Mouse (Mus musculus) spleen, postnatal 4 days (tissue): ENCODE measurements around the gene Kif26b.

Source experiments
- DNase-seq, 2 experiments: peaks; one replicate each; pipeline ENCODE4 v3.0.0; 2022; ENCODE audit warnings: low spot score in 2 of 2

The Kif26b gene

GRCm38 (mm10) chr1:178770626-178771362, 241.9 kb downstream of the Kif26b start:
- no peak for DNase-seq

GRCm38 (mm10) chr1:178779742-178780141, 250.8 kb downstream of the Kif26b start:
- DNase-seq, result no peak

GRCm38 (mm10) chr1:178784043-178784442, 255.1 kb downstream of the Kif26b start:
- DNase-seq, result no peak

GRCm38 (mm10) chr1:178791266-178791665, 262.3 kb downstream of the Kif26b start:
- no peak for DNase-seq

GRCm38 (mm10) chr1:178792726-178793125, 263.8 kb downstream of the Kif26b start:
- DNase-seq, result no peak

- no peak for DNase-seq
These were observed 265.9 kb downstream of the Kif26b start for GRCm38 (mm10) chr1:178794866-178795265.

- no peak for DNase-seq
These were observed 268.5 kb downstream of the Kif26b start for GRCm38 (mm10) chr1:178797388-178797787.

GRCm38 (mm10) chr1:178798333-178798732, 269.4 kb downstream of the Kif26b start:
- no peak for DNase-seq

GRCm38 (mm10) chr1:178798886-178799285, 270.0 kb downstream of the Kif26b start:
- DNase-seq, result no peak

GRCm38 (mm10) chr1:178799836-178800552, 271.1 kb downstream of the Kif26b start:
- DNase-seq, result no peak

GRCm38 (mm10) chr1:178803155-178803554, 274.2 kb downstream of the Kif26b start:
- DNase-seq, result no peak

- DNase-seq, result no peak
These were observed 288.6 kb downstream of the Kif26b start for GRCm38 (mm10) chr1:178817476-178817875.

GRCm38 (mm10) chr1:178819060-178819459, 290.1 kb downstream of the Kif26b start:
- no peak for DNase-seq

GRCm38 (mm10) chr1:178820079-178820478, 291.2 kb downstream of the Kif26b start:
- DNase-seq, result no peak

- DNase-seq, result no peak
These were observed 291.9 kb downstream of the Kif26b start for GRCm38 (mm10) chr1:178820556-178821435.

- no peak for DNase-seq
These were observed 295.9 kb downstream of the Kif26b start for GRCm38 (mm10) chr1:178824871-178825270.

GRCm38 (mm10) chr1:178827223-178827622, 298.3 kb downstream of the Kif26b start:
- DNase-seq, result no peak

GRCm38 (mm10) chr1:178829456-178829855, 300.5 kb downstream of the Kif26b start:
- DNase-seq, result no peak

- no peak for DNase-seq
These were observed 303.6 kb downstream of the Kif26b start for GRCm38 (mm10) chr1:178832571-178832970.

GRCm38 (mm10) chr1:178835805-178836204, 306.9 kb downstream of the Kif26b start:
- DNase-seq, result no peak

GRCm38 (mm10) chr1:178836998-178837397, 308.1 kb downstream of the Kif26b start:
- no peak for DNase-seq

GRCm38 (mm10) chr1:178838696-178839320, 309.9 kb downstream of the Kif26b start:
- DNase-seq, result no peak
